Mouse (Mus musculus): ENCODE results near the gene Dtnbp1. TPM values are rescaled to one million over a fixed set of nuclear protein-coding genes. Genes with fewer than 3 reads are reported as not detected.

Gene Dtnbp1
- polyA plus RNA-seq, 2 experiments = 58.2 to 69.2 TPM

- DNase-seq (ENCODE audit: low spot score) (no peak), ATAC-seq (ENCODE audit: low FRiP score, low read depth) (no peak)
- no peaks in the 10 kb centered on the region; the same call in 1 of the 2 replicates for H3K4me1 ChIP-seq (ENCODE audit: control insufficient read depth, insufficient read depth, low read length)
- H3K4me3 ChIP-seq (replicated peaks; ENCODE audit: low read length) = no peak overlapping the region
- 0 out of 2 replicates have a peak, but pooled peaks cover 9% of the 10 kb centered on the region for H3K36me3 ChIP-seq (ENCODE audit: control insufficient read depth, insufficient read depth, low read length)
- H3K9ac ChIP-seq (ENCODE audit: low read depth, low read length, severe bottlenecking) = no peak overlapping the region
- WGBS = 79% methylated on average over 8 of the region's 8 CpGs
- no peak for TF ChIP-seq POLR2A (IDR thresholded peaks at IDR 0.05; ENCODE audit: borderline replicate concordance, extremely low read depth, insufficient read depth, insufficient read length)
- no peak overlapping the region for H3K4me2 ChIP-seq (replicated peaks; ENCODE audit: low read depth, low read length, severe bottlenecking)
- no peak overlapping the region for H3K27ac ChIP-seq (replicated peaks; ENCODE audit: low read depth, low read length)
- no peaks in the 10 kb centered on the region for H3K27me3 ChIP-seq (ENCODE audit: control insufficient read depth, insufficient read depth, low read length)
- no peaks in the 10 kb centered on the region for H3K9me3 ChIP-seq (ENCODE audit: control insufficient read depth, low read length)
Measured at GRCm38 (mm10) chr13:44939326-44940035, 62.5 kb downstream of the Dtnbp1 start.

- no peak overlapping the region for H3K27ac ChIP-seq (replicated peaks; ENCODE audit: low read depth, low read length)
- 91% methylated on average over 3 of the region's 3 CpGs for WGBS
- H3K4me1 ChIP-seq (ENCODE audit: control insufficient read depth, insufficient read depth, low read length) = peaks cover 7% of the 10 kb centered on the region
- H3K9ac ChIP-seq (ENCODE audit: low read depth, low read length, severe bottlenecking) = no peak overlapping the region
- H3K27me3 ChIP-seq (ENCODE audit: control insufficient read depth, insufficient read depth, low read length) = no peaks in the 10 kb centered on the region
- H3K4me3 ChIP-seq (replicated peaks; ENCODE audit: low read length) = no peak overlapping the region
- TF ChIP-seq POLR2A (IDR thresholded peaks at IDR 0.05; ENCODE audit: borderline replicate concordance, extremely low read depth, insufficient read depth, insufficient read length) = no peak
- ATAC-seq (ENCODE audit: low FRiP score, low read depth) (no peak), DNase-seq (ENCODE audit: low spot score) (no peak)
- H3K36me3 ChIP-seq (ENCODE audit: control insufficient read depth, insufficient read depth, low read length) = 0 out of 2 replicates have a peak, but pooled peaks cover 4% of the 10 kb centered on the region
- no peaks in the 10 kb centered on the region for H3K9me3 ChIP-seq (ENCODE audit: control insufficient read depth, low read length)
- H3K4me2 ChIP-seq (replicated peaks; ENCODE audit: low read depth, low read length, severe bottlenecking) = no peak overlapping the region
Measured at GRCm38 (mm10) chr13:44937681-44938080, 64.3 kb downstream of the Dtnbp1 start.

- H3K27me3 ChIP-seq (ENCODE audit: control insufficient read depth, insufficient read depth, low read length) = no peaks in the 10 kb centered on the region
- ATAC-seq (ENCODE audit: low FRiP score, low read depth) = no peak
- no peak for DNase-seq (ENCODE audit: low spot score)
- H3K4me3 ChIP-seq (replicated peaks; ENCODE audit: low read length) = no peak overlapping the region
- TF ChIP-seq POLR2A (IDR thresholded peaks at IDR 0.05; ENCODE audit: borderline replicate concordance, extremely low read depth, insufficient read depth, insufficient read length) = no peak
- H3K4me2 ChIP-seq (replicated peaks; ENCODE audit: low read depth, low read length, severe bottlenecking) = no peak overlapping the region
- no peak overlapping the region for H3K27ac ChIP-seq (replicated peaks; ENCODE audit: low read depth, low read length)
- H3K9ac ChIP-seq (ENCODE audit: low read depth, low read length, severe bottlenecking) = no peak overlapping the region
- H3K36me3 ChIP-seq (ENCODE audit: control insufficient read depth, insufficient read depth, low read length) = peaks cover 14% of the 10 kb centered on the region; the same call in 1 of the 2 replicates
- H3K4me1 ChIP-seq (ENCODE audit: control insufficient read depth, insufficient read depth, low read length) = peaks cover 9% of the 10 kb centered on the region; the same call in 1 of the 2 replicates
- no peaks in the 10 kb centered on the region for H3K9me3 ChIP-seq (ENCODE audit: control insufficient read depth, low read length)
- 71% methylated on average over 7 of the region's 7 CpGs for WGBS
Measured at GRCm38 (mm10) chr13:44933575-44933974, 68.4 kb downstream of the Dtnbp1 start.

GRCm38 (mm10) chr13:44932307-44933264 is 69.4 kb downstream of the Dtnbp1 start:
- H3K4me2 ChIP-seq (replicated peaks; ENCODE audit: low read depth, low read length, severe bottlenecking) = no peak overlapping the region
- H3K9me3 ChIP-seq (ENCODE audit: control insufficient read depth, low read length) = no peaks in the 10 kb centered on the region
- ATAC-seq (ENCODE audit: low FRiP score, low read depth) (no peak), DNase-seq (ENCODE audit: low spot score) (no peak)
- H3K27me3 ChIP-seq (ENCODE audit: control insufficient read depth, insufficient read depth, low read length) = no peaks in the 10 kb centered on the region
- peaks cover 9% of the 10 kb centered on the region; the same call in 1 of the 2 replicates for H3K4me1 ChIP-seq (ENCODE audit: control insufficient read depth, insufficient read depth, low read length)
- WGBS = 69% methylated on average over 18 of the region's 18 CpGs
- no peak overlapping the region for H3K4me3 ChIP-seq (replicated peaks; ENCODE audit: low read length)
- no peak overlapping the region for H3K9ac ChIP-seq (ENCODE audit: low read depth, low read length, severe bottlenecking)
- TF ChIP-seq POLR2A (IDR thresholded peaks at IDR 0.05; ENCODE audit: borderline replicate concordance, extremely low read depth, insufficient read depth, insufficient read length) = no peak
- no peak overlapping the region for H3K27ac ChIP-seq (replicated peaks; ENCODE audit: low read depth, low read length)
- peaks cover 14% of the 10 kb centered on the region; the same call in 1 of the 2 replicates for H3K36me3 ChIP-seq (ENCODE audit: control insufficient read depth, insufficient read depth, low read length)

- H3K27me3 ChIP-seq (ENCODE audit: control insufficient read depth, insufficient read depth, low read length) = no peaks in the 10 kb centered on the region
- no peak overlapping the region for H3K4me2 ChIP-seq (replicated peaks; ENCODE audit: low read depth, low read length, severe bottlenecking)
- WGBS = 80% methylated on average over 2 of the region's 2 CpGs
- H3K4me3 ChIP-seq (replicated peaks; ENCODE audit: low read length) = no peak overlapping the region
- DNase-seq (ENCODE audit: low spot score) = no peak
- H3K9me3 ChIP-seq (ENCODE audit: control insufficient read depth, low read length) = no peaks in the 10 kb centered on the region
- H3K9ac ChIP-seq (ENCODE audit: low read depth, low read length, severe bottlenecking) = no peak overlapping the region
- H3K4me1 ChIP-seq (ENCODE audit: control insufficient read depth, insufficient read depth, low read length) = no peaks in the 10 kb centered on the region
- no peak for TF ChIP-seq POLR2A (IDR thresholded peaks at IDR 0.05; ENCODE audit: borderline replicate concordance, extremely low read depth, insufficient read depth, insufficient read length)
- H3K36me3 ChIP-seq (ENCODE audit: control insufficient read depth, insufficient read depth, low read length) = peaks cover 56% of the 10 kb centered on the region
- ATAC-seq (ENCODE audit: low FRiP score, low read depth) = no peak
- H3K27ac ChIP-seq (replicated peaks; ENCODE audit: low read depth, low read length) = no peak overlapping the region
Measured at GRCm38 (mm10) chr13:44926311-44926710, 75.6 kb downstream of the Dtnbp1 start.

Data from limb, embryonic 14.5 days (tissue).